ENCODE assay signal across 17 mouse cellular contexts in genomic region chr9:116234170-116234569, GRCm38 (mm10). TPM values are rescaled to one million over a fixed set of nuclear protein-coding genes. Genes with fewer than 3 reads are reported as not detected.
DNase-seq lines count a peak whose midpoint lies in the region; ATAC-seq lines count a peak whose summit lies in the region.
"Had no signal": no experiment of that assay in that cellular context is flagged by ENCODE, and none has a peak within 500 bp of the region (broad histone marks: within the 10 kb centered on the region; RNA-seq: fewer than 3 reads in every experiment).

No protein-coding gene starts in this region.

- DNase-seq in adrenal gland, postnatal 14 days = peak; percentile 31
- DNase-seq in adrenal gland, adult 2 months = no peak
- peak; percentile 41 for DNase-seq in urinary bladder, postnatal 14 days (ENCODE audit: low spot score)
- DNase-seq in urinary bladder, postnatal 10 days (ENCODE audit: low spot score) = no peak
- peak; percentile 57 for DNase-seq in lung, postnatal 25 days (ENCODE audit: low spot score)
- no peak for DNase-seq in layer of hippocampus, postnatal 36 days
- DNase-seq: cerebellum, postnatal 10 days; heart, adult 11 months; heart, postnatal 14 days; kidney, adult 9 months; retina, postnatal 1 day; right cerebral cortex, postnatal 4 days; thymus, postnatal 25 days had no signal

- ATAC-seq in inflammation-experienced regulatory T-cells, adult 6 months = no peak
- ATAC-seq in cerebellum, adult (ENCODE audit: insufficient number of reproducible peaks, low FRiP score, low TSS enrichment) = no peak
- ATAC-seq: forebrain, embryonic 13.5 days had no signal

RNA-seq across cellular contexts. Expression of gene Tgfbr2, which starts 59.0 kb away (rescaled TPM):
- 62.4 and 84.4 TPM in 2 replicates for total RNA-seq in adrenal gland, postnatal 14 days (2021)
- 10 to 100 TPM; 57.7 to 90.0 TPM for total RNA-seq in adrenal gland, adult 2 months (2021)
- 64.3 and 72.6 TPM in 2 replicates for polyA plus RNA-seq in adrenal gland, adult 2 months (2012; rRNA removed)
- polyA plus RNA-seq in inflammation-experienced regulatory T-cells, adult 6 months (2017; shearing (Covaris generic)) = 10 to 100 TPM; 24.7 to 31.6 (median 26.3) TPM
- total RNA-seq in layer of hippocampus, postnatal 36 days (2021) = 10 to 100 TPM; 10.6 to 12.6 TPM
- polyA plus RNA-seq: G1E had no signal

Comparison
In these comparisons a context has a peak if more than half of its experiments do, and no peak if none do; other contexts are left out.
1. DNase-seq: peak in adrenal gland, postnatal 14 days (single experiment), urinary bladder, postnatal 14 days (single experiment) and lung, postnatal 25 days (single experiment); none in adrenal gland, adult 2 months (single experiment), urinary bladder, postnatal 10 days (single experiment) and layer of hippocampus, postnatal 36 days (0 of 2).